Mouse (Mus musculus): Measurements from ENCODE around the gene Atp8b4.

DNA sequence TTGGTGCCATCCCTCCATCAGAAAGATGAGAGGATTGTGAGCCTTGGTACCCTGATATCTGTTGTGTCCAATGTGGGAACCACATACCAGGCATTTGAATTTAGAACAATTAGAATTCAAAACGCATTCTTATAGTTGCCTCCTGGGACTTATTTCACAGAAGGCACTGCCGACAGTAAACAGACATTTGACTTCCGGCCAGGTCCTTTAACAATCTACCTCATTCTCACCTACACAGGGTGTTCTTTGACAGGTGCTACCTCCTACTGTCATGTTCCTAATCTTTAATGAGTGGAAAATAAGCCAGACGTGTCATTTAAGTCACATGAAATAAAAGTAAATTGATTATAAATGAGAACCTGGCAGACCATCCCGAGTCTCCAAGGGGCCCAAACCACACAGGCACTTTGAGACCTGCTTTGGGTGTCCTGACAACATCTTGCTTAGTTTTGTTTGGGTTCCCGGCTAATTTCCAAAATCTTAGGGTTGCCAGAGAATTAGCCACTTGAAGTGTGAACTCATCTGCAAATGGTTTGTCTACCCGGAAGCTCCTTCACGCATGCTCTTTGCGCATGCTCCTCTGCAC lies 67.9 kb downstream of the Atp8b4 start:
- TF ChIP-seq CTCF (IDR thresholded peaks at IDR 0.05; ENCODE audit: low read depth, low read length), result no peak
- TF ChIP-seq POLR2A (IDR thresholded peaks at IDR 0.05; ENCODE audit: borderline replicate concordance, low read depth, low read length), result no peak

All from bone marrow macrophage, adult 2 months (primary cell).